Mouse (Mus musculus) testis, postnatal 14 days (tissue): ENCODE data around the gene Pnpla2.

ENCODE experiments used
- DNase-seq: peaks from one replicate; pipeline ENCODE4 v3.0.0; 2021; ENCODE audit warnings: low spot score

Gene Pnpla2

DNA sequence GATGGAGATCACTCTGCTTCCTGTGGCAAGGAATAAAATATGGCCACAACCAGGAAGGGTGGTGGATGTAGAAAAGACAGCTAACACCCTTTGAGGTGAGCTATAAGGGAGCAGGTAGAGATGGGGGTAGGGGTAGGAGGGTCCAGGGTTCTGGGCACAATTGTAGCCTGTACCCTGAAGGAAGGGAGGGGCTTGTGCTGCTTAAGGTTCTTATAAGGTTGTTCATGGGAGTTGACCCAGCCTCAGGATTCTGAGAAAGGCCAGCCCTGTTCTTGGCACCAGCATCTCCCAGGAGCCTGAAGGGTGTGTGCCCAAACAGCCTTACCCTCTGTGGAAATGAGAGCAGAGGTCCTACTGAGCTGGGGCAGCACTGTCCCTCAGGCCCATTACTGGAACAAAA is 3.1 kb upstream of the Pnpla2 start:
- DNase-seq, result no peak

GRCm38 (mm10) chr7:141453636-141454035 is 1.4 kb upstream of the Pnpla2 start:
- DNase-seq, result no peak

DNA sequence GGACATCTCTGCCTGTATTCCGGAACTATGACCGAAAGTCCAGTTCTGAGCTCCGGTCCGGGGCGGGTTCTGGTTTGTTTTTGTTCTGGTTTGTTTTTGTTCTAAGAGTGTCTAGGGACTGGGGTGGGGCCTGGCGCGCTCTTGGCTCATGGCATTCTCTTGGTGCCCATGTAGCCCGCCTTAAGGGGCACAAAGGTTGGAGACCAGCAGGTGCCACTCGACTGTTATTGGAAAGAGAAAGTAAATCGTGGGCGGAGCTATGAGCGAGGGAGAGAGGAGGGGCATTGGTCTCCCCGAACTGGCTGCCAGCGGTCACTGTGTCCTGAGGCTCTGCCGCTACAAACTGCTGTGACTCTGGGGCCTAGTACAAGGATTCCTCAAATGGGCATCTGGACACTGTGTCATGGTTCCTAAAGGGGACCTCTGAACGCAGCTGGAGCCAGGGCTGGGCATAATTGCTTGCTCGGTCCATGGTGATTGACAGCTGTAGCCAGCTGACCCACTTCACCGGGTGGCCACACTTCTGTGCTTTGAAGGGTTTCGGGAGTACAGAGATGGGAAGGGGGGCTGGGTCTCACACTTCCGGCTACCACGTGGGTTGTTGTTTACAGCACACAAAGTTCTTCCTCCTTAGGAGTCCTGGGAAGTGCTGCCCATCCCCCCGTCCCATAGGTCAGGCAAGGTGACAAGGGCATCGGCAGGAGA is 764 bp downstream of the Pnpla2 start:
- DNase-seq, result no peak

DNA sequence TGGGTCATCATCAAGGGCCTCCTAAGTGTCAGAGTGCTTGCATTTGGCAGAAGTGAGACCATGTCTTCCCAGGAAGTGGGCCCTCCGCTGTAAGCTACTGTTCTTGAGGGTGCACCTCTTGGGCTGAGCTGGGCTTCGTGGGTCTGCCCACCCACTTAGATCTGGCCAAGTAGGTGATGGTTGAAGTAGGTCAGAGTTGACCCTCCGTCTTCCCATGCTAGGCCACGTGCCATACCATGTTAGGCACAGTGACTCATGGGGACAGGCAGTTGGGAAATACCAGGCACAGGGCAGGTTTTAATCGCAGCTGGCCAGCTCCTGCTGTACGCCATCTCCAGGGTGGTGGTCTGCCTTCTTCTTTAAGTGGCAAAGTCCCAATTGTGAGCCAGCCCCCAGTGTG is 1.7 kb downstream of the Pnpla2 start:
- DNase-seq, result no peak

DNA sequence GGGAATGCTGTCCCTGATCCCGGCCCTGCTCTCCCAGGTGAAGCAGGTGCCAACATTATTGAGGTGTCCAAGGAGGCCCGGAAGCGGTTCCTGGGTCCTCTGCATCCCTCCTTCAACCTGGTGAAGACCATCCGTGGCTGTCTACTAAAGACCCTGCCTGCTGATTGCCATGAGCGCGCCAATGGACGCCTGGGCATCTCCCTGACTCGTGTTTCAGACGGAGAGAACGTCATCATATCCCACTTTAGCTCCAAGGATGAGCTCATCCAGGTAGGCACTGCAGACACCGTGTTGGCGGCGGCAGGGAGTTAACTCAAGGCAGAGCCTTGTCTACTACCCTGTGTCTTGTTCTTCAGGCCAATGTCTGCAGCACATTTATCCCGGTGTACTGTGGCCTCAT is 2.2 kb downstream of the Pnpla2 start:
- no peak for DNase-seq

GRCm38 (mm10) chr7:141457986-141458660 is 3.1 kb downstream of the Pnpla2 start:
- no peak for DNase-seq

- DNase-seq, result no peak
Measured at GRCm38 (mm10) chr7:141458661-141459060, 3.7 kb downstream of the Pnpla2 start.

DNA sequence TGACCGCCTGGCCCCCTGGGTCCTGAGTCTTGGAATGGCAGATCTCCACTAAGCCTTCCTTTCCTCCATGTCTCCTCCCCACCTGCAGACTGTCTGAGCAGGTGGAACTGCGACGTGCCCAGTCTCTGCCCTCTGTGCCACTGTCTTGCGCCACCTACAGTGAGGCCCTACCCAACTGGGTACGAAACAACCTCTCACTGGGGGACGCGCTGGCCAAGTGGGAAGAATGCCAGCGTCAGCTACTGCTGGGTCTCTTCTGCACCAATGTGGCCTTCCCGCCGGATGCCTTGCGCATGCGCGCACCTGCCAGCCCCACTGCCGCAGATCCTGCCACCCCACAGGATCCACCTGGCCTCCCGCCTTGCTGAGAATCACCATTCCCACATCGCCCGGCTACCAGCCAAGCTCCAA is 4.3 kb downstream of the Pnpla2 start:
- DNase-seq, result no peak

DNA sequence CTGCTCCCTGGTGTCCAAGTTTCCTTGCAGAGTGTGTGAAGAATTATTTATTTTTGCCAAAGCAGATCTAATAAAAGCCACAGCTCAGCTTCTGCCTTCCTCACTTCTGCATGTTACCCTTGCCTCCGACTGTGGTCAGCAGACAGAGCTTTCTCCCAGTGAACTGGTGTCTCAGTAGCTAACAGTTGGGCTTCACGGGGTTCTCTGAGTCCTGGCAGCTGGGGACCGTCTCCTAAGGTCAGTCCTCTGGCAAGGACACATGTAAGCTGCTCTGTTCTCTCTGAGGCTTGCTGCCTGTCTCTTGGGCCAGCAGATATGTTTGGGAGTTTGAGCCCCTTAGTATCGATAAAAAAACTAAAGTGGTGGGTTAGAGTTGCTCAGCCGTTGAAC is 5.0 kb downstream of the Pnpla2 start:
- no peak for DNase-seq

- DNase-seq, result no peak
Measured at GRCm38 (mm10) chr7:141460391-141461113, 5.6 kb downstream of the Pnpla2 start, which contains the start of gene Cracr2b. TSS of gene Cracr2b (plus strand) at chr7:141461094.

GRCm38 (mm10) chr7:141461521-141462332 is 6.7 kb downstream of the Pnpla2 start:
- no peak for DNase-seq

GRCm38 (mm10) chr7:141462333-141462821 is 7.4 kb downstream of the Pnpla2 start:
- no peak for DNase-seq

DNA sequence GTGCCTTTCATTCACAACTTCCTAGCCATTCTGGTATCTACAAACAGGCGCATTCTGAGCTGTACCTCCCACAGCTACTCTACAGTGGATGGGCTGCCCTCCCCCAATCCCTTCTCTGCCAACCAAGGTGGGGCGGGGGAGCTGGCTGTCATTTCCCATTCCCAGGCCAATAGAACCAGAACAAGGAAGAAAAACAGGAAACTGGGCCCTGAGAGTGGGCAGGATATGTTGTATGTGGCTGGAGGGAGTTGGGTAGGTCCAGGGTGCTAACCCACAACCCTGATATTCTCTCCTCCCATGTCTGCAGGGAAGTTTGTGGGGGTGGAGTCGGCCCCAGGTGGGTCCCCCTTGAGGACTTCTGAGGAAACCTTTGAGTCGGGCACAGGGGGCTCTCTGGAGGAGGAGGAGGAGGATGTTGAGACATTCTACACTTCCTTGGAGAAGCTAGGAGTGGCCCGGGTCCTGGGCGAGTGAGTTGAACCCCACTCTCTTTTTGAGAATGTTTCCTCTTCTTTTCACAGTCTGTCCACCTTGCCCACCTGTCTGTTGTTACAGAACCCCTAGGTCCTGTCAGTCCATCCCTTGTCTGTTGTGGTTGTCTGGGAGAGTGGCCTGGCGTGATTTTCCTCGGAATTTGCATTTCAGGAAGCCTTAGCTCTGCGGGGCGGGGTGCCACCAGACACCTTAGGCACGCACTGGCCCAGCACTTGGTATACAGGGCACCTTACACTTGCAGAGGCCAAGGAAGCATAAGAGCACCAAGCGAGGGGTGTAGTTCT is 9.0 kb downstream of the Pnpla2 start:
- DNase-seq, result peak; percentile 7

GRCm38 (mm10) chr7:141464603-141465201 is 9.7 kb downstream of the Pnpla2 start:
- peak; percentile 66 for DNase-seq

GRCm38 (mm10) chr7:141465388-141466044 is 10.5 kb downstream of the Pnpla2 start:
- peak; percentile 30 for DNase-seq

GRCm38 (mm10) chr7:141466045-141466394 is 11.0 kb downstream of the Pnpla2 start:
- DNase-seq, result no peak

GRCm38 (mm10) chr7:141466607-141467148 is 11.7 kb downstream of the Pnpla2 start:
- DNase-seq, result no peak

DNA sequence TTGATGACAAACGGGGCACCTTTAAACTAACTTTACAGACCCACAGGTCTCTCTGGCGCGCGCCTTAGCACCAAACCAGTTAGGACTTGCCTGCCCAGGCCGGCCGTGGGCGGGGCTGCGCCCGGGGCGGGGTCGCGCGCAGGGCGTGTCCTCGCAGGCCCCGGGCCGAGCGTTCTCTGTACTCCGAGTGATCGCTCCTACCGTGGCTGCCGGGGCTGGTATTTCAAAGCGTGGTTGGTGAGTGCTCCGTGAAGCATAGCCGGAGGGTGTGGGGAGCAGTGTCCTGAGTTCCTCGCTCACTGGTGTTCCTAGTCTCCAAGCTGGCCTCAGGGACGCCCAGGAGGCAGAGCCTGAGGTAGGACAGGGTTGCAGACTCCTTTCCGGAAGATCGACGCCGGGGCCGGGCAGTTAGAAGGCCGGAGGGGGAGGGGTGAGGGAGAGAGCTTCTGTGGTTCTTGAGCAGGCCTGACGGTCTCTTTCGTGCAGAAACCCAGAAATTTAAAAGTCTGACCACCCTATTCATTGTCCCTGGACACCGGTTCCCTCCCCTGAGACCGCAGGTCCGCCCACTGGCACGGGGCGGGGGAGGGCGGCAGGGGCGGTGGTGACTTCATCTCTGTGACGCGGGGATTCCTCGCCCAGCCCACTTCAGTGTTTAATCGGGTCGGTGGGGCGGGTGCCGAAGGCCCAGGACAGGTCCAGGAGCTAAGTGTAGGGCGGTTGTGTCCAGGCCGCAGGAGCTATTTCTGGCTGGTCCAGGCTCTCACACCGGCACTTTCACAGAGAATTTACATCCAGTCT is 12.4 kb downstream of the Pnpla2 start, which contains the start of gene Cd151:
Gene Cd151 (plus strand): TSS at position 163 of the 801 bp plus-strand sequence.
- DNase-seq, result peak; percentile 85

DNA sequence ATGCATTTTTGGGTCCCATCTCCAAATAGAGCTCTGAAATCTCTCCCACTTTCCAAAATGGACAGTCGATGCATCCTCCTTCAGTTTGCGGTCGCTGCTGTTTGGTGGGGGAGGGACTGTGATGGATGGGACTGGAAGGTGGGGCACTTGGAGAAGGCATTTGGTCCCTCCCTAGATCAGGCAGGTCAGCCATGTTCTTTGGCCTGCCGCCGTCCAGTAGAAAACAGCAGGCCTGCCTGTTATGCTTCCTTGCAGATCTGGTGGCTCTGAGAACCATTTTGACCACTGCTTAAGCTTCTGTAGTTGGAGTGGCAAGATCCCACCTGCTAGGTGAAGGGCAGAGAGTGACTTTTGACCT is 13.1 kb downstream of the Pnpla2 start:
- DNase-seq, result peak; percentile 48
